Mouse (Mus musculus) limb, embryonic 13.5 days (tissue): ENCODE results near the gene Gm1553. TPM values are rescaled to one million over a fixed set of nuclear protein-coding genes. Genes with fewer than 3 reads are reported as not detected.

ENCODE experiments used
- ATAC-seq: fragments of 200-750 bp; cut with Nextera tagmentation; 2 replicates; pipeline ENCODE4 v1.8.0; 2017; ENCODE audit warnings: low read depth, moderate number of reproducible peaks, moderate TSS enrichment; ENCODE audit not compliant: low FRiP score
- H3K27ac ChIP-seq: fragments of 300-500 bp; sonication (generic); 2 replicates; pipeline ENCODE4 v1.5.1; 2015; ENCODE audit warnings: inconsistent platforms, mild to moderate bottlenecking, moderate library complexity
- H3K27me3 ChIP-seq: fragments of 300-500 bp; sonication (generic); 2 replicates; pipeline ENCODE4 v1.6.1; 2015; ENCODE audit warnings: mild to moderate bottlenecking, inconsistent platforms
- H3K36me3 ChIP-seq: fragments of 300-500 bp; sonication (generic); 2 replicates; pipeline ENCODE4 v1.6.1; 2015; ENCODE audit warnings: inconsistent platforms, mild to moderate bottlenecking, moderate library complexity
- H3K4me1 ChIP-seq: fragments of 300-500 bp; sonication (generic); 2 replicates; pipeline ENCODE4 v1.6.1; 2015; ENCODE audit warnings: inconsistent platforms
- H3K4me2 ChIP-seq: fragments of 300-500 bp; sonication (generic); replicated peaks from 2 replicates; pipeline ENCODE4 v1.6.1; 2015; ENCODE audit warnings: inconsistent platforms, mild to moderate bottlenecking, moderate library complexity
- H3K4me3 ChIP-seq: fragments of 300-500 bp; sonication (generic); 2 replicates; pipeline ENCODE4 v1.5.1; 2015; ENCODE audit warnings: moderate library complexity, mild to moderate bottlenecking, inconsistent platforms
- H3K9ac ChIP-seq: fragments of 300-500 bp; sonication (generic); 2 replicates; pipeline ENCODE4 v1.6.1; 2015; ENCODE audit warnings: mild to moderate bottlenecking, inconsistent platforms
- H3K9me3 ChIP-seq: fragments of 300-500 bp; sonication (generic); 2 replicates; pipeline ENCODE4 v1.6.1; 2016; ENCODE audit warnings: inconsistent platforms
- WGBS: fragments of 180-500 bp; shearing (Covaris S2); methylation state at CpG from one replicate; pipeline ENCODE4 v1.1.7; 2015; 5-methylcytosine and 5-hydroxymethylcytosine counted together
- polyA plus RNA-seq: library from polyadenylated mRNA; unstranded; fragments of >200 nt; fragmentation: Nextera tagmentation; extraction: Ambion mirVana; gene quantifications from 2 replicates; pipeline ENCODE4 v1.2.1, GENCODE M21; 2015

The Gm1553 gene
- not detected in 2 replicates for polyA plus RNA-seq

DNA sequence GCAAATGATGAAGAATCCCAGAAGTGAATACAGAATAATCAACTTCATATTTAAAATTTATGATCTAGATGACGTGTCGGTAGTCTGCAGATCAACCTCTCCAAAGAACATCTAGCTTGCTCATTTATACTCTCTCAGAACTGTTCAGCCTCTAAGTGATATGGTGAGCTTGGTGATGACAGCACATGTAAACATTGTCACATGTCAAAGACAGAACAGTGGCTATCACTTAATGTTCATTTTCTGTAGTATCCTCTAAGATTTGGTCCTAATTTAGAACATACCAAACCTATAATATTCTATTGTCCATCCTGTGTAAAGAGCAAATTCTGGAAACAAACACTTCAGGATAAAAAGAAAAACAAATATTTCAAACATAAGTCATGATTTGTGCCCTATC lies at the start of gene Gm1553:
Gene Gm1553 (minus strand): TSS at position 101 of the 400 bp plus-strand sequence.
- Histone ChIP-seq H3K27me3 (no peaks in the 10 kb centered on the region), H3K9me3 (no peaks in the 10 kb centered on the region), H3K27ac (no peak within 1 kb of the TSS), H3K36me3 (no peaks in the 10 kb centered on the region), H3K9ac (no peak within 1 kb of the TSS), H3K4me1 (no peaks in the 10 kb centered on the region), H3K4me3 (no peak within 1 kb of the TSS), H3K4me2 (no peak within 1 kb of the TSS)
- 84% methylated on average over 2 of the region's 2 CpGs for WGBS
- no peak for ATAC-seq

Other genes starting within 250 kb of the Gm1553 start
- gene 4932415D10Rik, start 176.0 kb downstream of the Gm1553 start, polyA plus RNA-seq = not detected in 2 replicates
- gene Gm4924, start 138.4 kb downstream of the Gm1553 start, polyA plus RNA-seq = 11.1 and 12.9 TPM in 2 replicates
- gene 1190007I07Rik, start 130.6 kb upstream of the Gm1553 start, polyA plus RNA-seq = 33.5 and 40.3 TPM in 2 replicates
- 156 TPM in 2 replicates for gene Tdg, start 137.2 kb upstream of the Gm1553 start, polyA plus RNA-seq
- 14.0 and 15.0 TPM in 2 replicates for gene Glt8d2, start 198.0 kb upstream of the Gm1553 start, polyA plus RNA-seq
- 51.4 and 51.9 TPM in 2 replicates for gene Hcfc2, start 203.5 kb upstream of the Gm1553 start, polyA plus RNA-seq